Mouse (Mus musculus): Measurements from ENCODE around the gene Mboat2. TPM values are rescaled to one million over a fixed set of nuclear protein-coding genes. Genes with fewer than 3 reads are reported as not detected.

Mboat2 gene
- total and polyA plus RNA-seq, 3 experiments, result 0.20 to 1.6 (median 0.98) TPM

GRCm38 (mm10) chr12:24936281-24936680, 105.6 kb downstream of the Mboat2 start:
- Histone ChIP-seq H3K9me3 (replicated peaks) (no peaks in the 10 kb centered on the region), H3K36me3 (replicated peaks) (peaks cover 44% of the 10 kb centered on the region), H3K27me3 (ENCODE audit: insufficient read depth, low read length) (peaks cover 2% of the 10 kb centered on the region; the same call in 1 of the 2 replicates), H3K4me3 (ENCODE audit: low read depth, low read length) (no peak overlapping the region), H3K4me1 (ENCODE audit: insufficient read depth, low read depth, low read length) (peaks cover 31% of the 10 kb centered on the region)
- DNase-seq (ENCODE audit: low spot score), result no peak
- TF ChIP-seq GATA2 (IDR thresholded peaks at IDR 0.05; ENCODE audit: borderline replicate concordance, low read depth, low read length) (no peak), CTCF (IDR thresholded peaks at IDR 0.05; ENCODE audit: low read depth, low read length) (no peak), GATA1 (IDR thresholded peaks at IDR 0.05; ENCODE audit: borderline replicate concordance, low read length) (no peak), POLR2AphosphoS5 (IDR thresholded peaks at IDR 0.05; ENCODE audit: insufficient replicate concordance, low read depth, low read length) (no peak), TAL1 (conservative IDR thresholded peaks at IDR 0.05; ENCODE audit: low read depth, low read length) (no peak)
- ATAC-seq (ENCODE audit: extremely low read depth, insufficient number of reproducible peaks, low FRiP score, poor library complexity, severe bottlenecking), result no peak

GRCm38 (mm10) chr12:24939372-24939771, 108.7 kb downstream of the Mboat2 start:
- H3K27me3 ChIP-seq (ENCODE audit: insufficient read depth, low read length), result peaks cover 2% of the 10 kb centered on the region; the same call in 1 of the 2 replicates
- TF ChIP-seq GATA2 (IDR thresholded peaks at IDR 0.05; ENCODE audit: borderline replicate concordance, low read depth, low read length) (no peak), CTCF (IDR thresholded peaks at IDR 0.05; ENCODE audit: low read depth, low read length) (no peak), GATA1 (IDR thresholded peaks at IDR 0.05; ENCODE audit: borderline replicate concordance, low read length) (no peak), TAL1 (conservative IDR thresholded peaks at IDR 0.05; ENCODE audit: low read depth, low read length) (no peak), POLR2AphosphoS5 (IDR thresholded peaks at IDR 0.05; ENCODE audit: insufficient replicate concordance, low read depth, low read length) (no peak)
- ATAC-seq (ENCODE audit: extremely low read depth, insufficient number of reproducible peaks, low FRiP score, poor library complexity, severe bottlenecking) (no peak), DNase-seq (ENCODE audit: low spot score) (no peak)
- peaks cover 46% of the 10 kb centered on the region for H3K4me1 ChIP-seq (ENCODE audit: insufficient read depth, low read depth, low read length)
- no peaks in the 10 kb centered on the region for H3K9me3 ChIP-seq (replicated peaks)
- H3K4me3 ChIP-seq (ENCODE audit: low read depth, low read length), result no peak overlapping the region
- H3K36me3 ChIP-seq (replicated peaks), result peaks cover 45% of the 10 kb centered on the region

- H3K9me3 ChIP-seq (replicated peaks), result no peaks in the 10 kb centered on the region
- no peak overlapping the region for H3K4me3 ChIP-seq (ENCODE audit: low read depth, low read length)
- H3K27me3 ChIP-seq (ENCODE audit: insufficient read depth, low read length), result no peaks in the 10 kb centered on the region
- ATAC-seq (ENCODE audit: extremely low read depth, insufficient number of reproducible peaks, low FRiP score, poor library complexity, severe bottlenecking) (no peak), DNase-seq (ENCODE audit: low spot score) (no peak)
- peaks cover 41% of the 10 kb centered on the region for H3K4me1 ChIP-seq (ENCODE audit: insufficient read depth, low read depth, low read length)
- TF ChIP-seq TAL1 (conservative IDR thresholded peaks at IDR 0.05; ENCODE audit: low read depth, low read length) (no peak), POLR2AphosphoS5 (IDR thresholded peaks at IDR 0.05; ENCODE audit: insufficient replicate concordance, low read depth, low read length) (no peak), GATA2 (IDR thresholded peaks at IDR 0.05; ENCODE audit: borderline replicate concordance, low read depth, low read length) (no peak)
- H3K36me3 ChIP-seq (replicated peaks), result peaks cover 56% of the 10 kb centered on the region
These were observed 112.1 kb downstream of the Mboat2 start for GRCm38 (mm10) chr12:24942619-24943287.

- DNase-seq (ENCODE audit: low spot score) (no peak), ATAC-seq (ENCODE audit: extremely low read depth, insufficient number of reproducible peaks, low FRiP score, poor library complexity, severe bottlenecking) (no peak)
- Histone ChIP-seq H3K36me3 (replicated peaks) (peaks cover 60% of the 10 kb centered on the region), H3K4me1 (ENCODE audit: insufficient read depth, low read depth, low read length) (peaks cover 45% of the 10 kb centered on the region), H3K4me3 (ENCODE audit: low read depth, low read length) (no peak overlapping the region), H3K27me3 (ENCODE audit: insufficient read depth, low read length) (no peaks in the 10 kb centered on the region), H3K9me3 (replicated peaks) (no peaks in the 10 kb centered on the region)
- TF ChIP-seq CTCF (IDR thresholded peaks at IDR 0.05; ENCODE audit: low read depth, low read length) (no peak), GATA2 (IDR thresholded peaks at IDR 0.05; ENCODE audit: borderline replicate concordance, low read depth, low read length) (no peak), TAL1 (conservative IDR thresholded peaks at IDR 0.05; ENCODE audit: low read depth, low read length) (peak; percentile 61), POLR2AphosphoS5 (IDR thresholded peaks at IDR 0.05; ENCODE audit: insufficient replicate concordance, low read depth, low read length) (no peak), GATA1 (IDR thresholded peaks at IDR 0.05; ENCODE audit: borderline replicate concordance, low read length) (no peak)
These were observed 112.7 kb downstream of the Mboat2 start for GRCm38 (mm10) chr12:24943427-24943826.

GRCm38 (mm10) chr12:24944597-24944996, 113.9 kb downstream of the Mboat2 start:
- TF ChIP-seq TAL1 (conservative IDR thresholded peaks at IDR 0.05; ENCODE audit: low read depth, low read length) (no peak), CTCF (IDR thresholded peaks at IDR 0.05; ENCODE audit: low read depth, low read length) (no peak), POLR2AphosphoS5 (IDR thresholded peaks at IDR 0.05; ENCODE audit: insufficient replicate concordance, low read depth, low read length) (no peak), GATA2 (IDR thresholded peaks at IDR 0.05; ENCODE audit: borderline replicate concordance, low read depth, low read length) (no peak), GATA1 (IDR thresholded peaks at IDR 0.05; ENCODE audit: borderline replicate concordance, low read length) (no peak)
- no peaks in the 10 kb centered on the region for H3K27me3 ChIP-seq (ENCODE audit: insufficient read depth, low read length)
- no peaks in the 10 kb centered on the region for H3K9me3 ChIP-seq (replicated peaks)
- ATAC-seq (ENCODE audit: extremely low read depth, insufficient number of reproducible peaks, low FRiP score, poor library complexity, severe bottlenecking) (no peak), DNase-seq (ENCODE audit: low spot score) (no peak)
- no peak overlapping the region for H3K4me3 ChIP-seq (ENCODE audit: low read depth, low read length)
- H3K36me3 ChIP-seq (replicated peaks), result peaks cover 59% of the 10 kb centered on the region
- peaks cover 36% of the 10 kb centered on the region for H3K4me1 ChIP-seq (ENCODE audit: insufficient read depth, low read depth, low read length)

- H3K9me3 ChIP-seq (replicated peaks), result no peaks in the 10 kb centered on the region
- H3K4me1 ChIP-seq (ENCODE audit: insufficient read depth, low read depth, low read length), result peaks cover 28% of the 10 kb centered on the region
- no peak overlapping the region for H3K4me3 ChIP-seq (ENCODE audit: low read depth, low read length)
- H3K36me3 ChIP-seq (replicated peaks), result peaks cover 51% of the 10 kb centered on the region
- no peak for DNase-seq (ENCODE audit: low spot score)
- TF ChIP-seq GATA2 (IDR thresholded peaks at IDR 0.05; ENCODE audit: borderline replicate concordance, low read depth, low read length) (no peak), TAL1 (conservative IDR thresholded peaks at IDR 0.05; ENCODE audit: low read depth, low read length) (no peak)
- H3K27me3 ChIP-seq (ENCODE audit: insufficient read depth, low read length), result no peaks in the 10 kb centered on the region
- no peak for ATAC-seq (ENCODE audit: extremely low read depth, insufficient number of reproducible peaks, low FRiP score, poor library complexity, severe bottlenecking)
These were observed 116.4 kb downstream of the Mboat2 start for GRCm38 (mm10) chr12:24947065-24947464.
